Mouse (Mus musculus): ENCODE results near the gene Olfr159. TPM values are rescaled to one million over a fixed set of nuclear protein-coding genes. Genes with fewer than 3 reads are reported as not detected.

The Olfr159 gene
- polyA plus RNA-seq, 1 experiment from 2014 or later, result not detected

- no peaks in the 10 kb centered on the region for H3K4me1 ChIP-seq (replicated peaks)
- no peak for ATAC-seq
- H3K9me3 ChIP-seq, result no peaks in the 10 kb centered on the region; the same call in 1 of the 2 replicates
- no peak overlapping the region for H3K4me3 ChIP-seq (replicated peaks)
- H3K27ac ChIP-seq, result no peak overlapping the region
- no peak overlapping the region for H3K9ac ChIP-seq (replicated peaks)
- no peak overlapping the region for H3K4me2 ChIP-seq (replicated peaks)
- H3K27me3 ChIP-seq, result no peaks in the 10 kb centered on the region
- no peaks in the 10 kb centered on the region for H3K36me3 ChIP-seq
- WGBS, result 20% methylated on average over 6 of the region's 6 CpGs
These were observed 25.6 kb downstream of the Olfr159 start for GRCm38 (mm10) chr4:43745187-43745586.

- Histone ChIP-seq H3K36me3 (no peaks in the 10 kb centered on the region), H3K4me3 (replicated peaks) (no peak overlapping the region), H3K9me3 (no peaks in the 10 kb centered on the region), H3K27ac (no peak overlapping the region), H3K9ac (replicated peaks) (no peak overlapping the region), H3K4me2 (replicated peaks) (no peak overlapping the region), H3K27me3 (no peaks in the 10 kb centered on the region), H3K4me1 (replicated peaks) (no peaks in the 10 kb centered on the region)
- ATAC-seq, result no peak
- WGBS, result 71% methylated on average over 1 of the region's 1 CpGs
These were observed 27.7 kb downstream of the Olfr159 start for GRCm38 (mm10) chr4:43743099-43743498.

- Histone ChIP-seq H3K4me2 (replicated peaks) (no peak overlapping the region), H3K9me3 (no peaks in the 10 kb centered on the region), H3K9ac (replicated peaks) (no peak overlapping the region), H3K27me3 (no peaks in the 10 kb centered on the region), H3K36me3 (no peaks in the 10 kb centered on the region), H3K27ac (no peak overlapping the region), H3K4me3 (replicated peaks) (no peak overlapping the region), H3K4me1 (replicated peaks) (no peaks in the 10 kb centered on the region)
- no peak for ATAC-seq
- 27% methylated on average over 4 of the region's 4 CpGs for WGBS
These were observed 28.2 kb downstream of the Olfr159 start for GRCm38 (mm10) chr4:43742637-43743036.

GRCm38 (mm10) chr4:43741526-43741925 lies 29.3 kb downstream of the Olfr159 start:
- no peak overlapping the region for H3K9ac ChIP-seq (replicated peaks)
- no peak overlapping the region for H3K4me3 ChIP-seq (replicated peaks)
- H3K27ac ChIP-seq, result no peak overlapping the region
- 72% methylated on average over 5 of the region's 5 CpGs for WGBS
- no peaks in the 10 kb centered on the region for H3K27me3 ChIP-seq
- no peaks in the 10 kb centered on the region for H3K9me3 ChIP-seq
- no peaks in the 10 kb centered on the region for H3K4me1 ChIP-seq (replicated peaks)
- no peaks in the 10 kb centered on the region for H3K36me3 ChIP-seq
- no peak for ATAC-seq
- no peak overlapping the region for H3K4me2 ChIP-seq (replicated peaks)

- Histone ChIP-seq H3K27me3 (no peaks in the 10 kb centered on the region), H3K9ac (replicated peaks) (no peak overlapping the region), H3K4me1 (replicated peaks) (no peaks in the 10 kb centered on the region), H3K4me2 (replicated peaks) (no peak overlapping the region), H3K36me3 (no peaks in the 10 kb centered on the region), H3K9me3 (no peaks in the 10 kb centered on the region), H3K4me3 (replicated peaks) (no peak overlapping the region), H3K27ac (no peak overlapping the region)
- ATAC-seq, result no peak
- 77% methylated on average over 8 of the region's 8 CpGs for WGBS
These were observed 31.7 kb downstream of the Olfr159 start for GRCm38 (mm10) chr4:43738989-43739674.

GRCm38 (mm10) chr4:43737144-43737543 lies 33.7 kb downstream of the Olfr159 start:
- no peaks in the 10 kb centered on the region for H3K9me3 ChIP-seq
- WGBS, result 69% methylated on average over 6 of the region's 6 CpGs
- no peak overlapping the region for H3K4me2 ChIP-seq (replicated peaks)
- no peak overlapping the region for H3K27ac ChIP-seq
- no peak overlapping the region for H3K9ac ChIP-seq (replicated peaks)
- ATAC-seq, result no peak
- no peak overlapping the region for H3K4me3 ChIP-seq (replicated peaks)
- no peaks in the 10 kb centered on the region for H3K36me3 ChIP-seq
- H3K4me1 ChIP-seq (replicated peaks), result no peaks in the 10 kb centered on the region
- H3K27me3 ChIP-seq, result no peaks in the 10 kb centered on the region

- no peaks in the 10 kb centered on the region for H3K27me3 ChIP-seq
- H3K27ac ChIP-seq, result no peak overlapping the region
- no peak overlapping the region for H3K9ac ChIP-seq (replicated peaks)
- ATAC-seq, result no peak
- H3K4me2 ChIP-seq (replicated peaks), result no peak overlapping the region
- H3K4me3 ChIP-seq (replicated peaks), result no peak overlapping the region
- WGBS, result 89% methylated on average over 5 of the region's 5 CpGs
- no peaks in the 10 kb centered on the region for H3K9me3 ChIP-seq
- H3K4me1 ChIP-seq (replicated peaks), result no peaks in the 10 kb centered on the region
- H3K36me3 ChIP-seq, result no peaks in the 10 kb centered on the region
These were observed 37.6 kb downstream of the Olfr159 start for GRCm38 (mm10) chr4:43733186-43733585.

- no peaks in the 10 kb centered on the region for H3K4me1 ChIP-seq (replicated peaks)
These were observed 38.6 kb downstream of the Olfr159 start for GRCm38 (mm10) chr4:43732171-43732570.

GRCm38 (mm10) chr4:43730750-43731297 lies 40.0 kb downstream of the Olfr159 start:
- Histone ChIP-seq H3K4me2 (replicated peaks) (no peak overlapping the region), H3K27me3 (no peaks in the 10 kb centered on the region), H3K27ac (no peak overlapping the region), H3K9me3 (no peaks in the 10 kb centered on the region), H3K4me1 (replicated peaks) (no peaks in the 10 kb centered on the region), H3K9ac (replicated peaks) (no peak overlapping the region), H3K4me3 (replicated peaks) (no peak overlapping the region), H3K36me3 (no peaks in the 10 kb centered on the region)
- 78% methylated on average over 21 of the region's 21 CpGs for whole genome bisulfite sequencing
- no peak for ATAC-seq

More at GRCm38 (mm10) chr4:43732171-43732570, 38.6 kb downstream of the Olfr159 start:
- H3K9me3 ChIP-seq, result no peaks in the 10 kb centered on the region
- no peak overlapping the region for H3K4me3 ChIP-seq (replicated peaks)
- ATAC-seq, result no peak
- no peak overlapping the region for H3K27ac ChIP-seq
- no peaks in the 10 kb centered on the region for H3K36me3 ChIP-seq
- 19% methylated on average over 1 of the region's 1 CpGs for WGBS
- no peak overlapping the region for H3K9ac ChIP-seq (replicated peaks)
- H3K4me2 ChIP-seq (replicated peaks), result no peak overlapping the region
- H3K27me3 ChIP-seq, result no peaks in the 10 kb centered on the region

- H3K27ac ChIP-seq, result no peak within 1 kb of the TSS
- H3K27me3 ChIP-seq, result no peaks in the 10 kb centered on the region
- no peak for ATAC-seq
- H3K4me2 ChIP-seq (replicated peaks), result no peak within 1 kb of the TSS
- H3K4me3 ChIP-seq (replicated peaks), result no peak within 1 kb of the TSS
- no peak within 1 kb of the TSS for H3K9ac ChIP-seq (replicated peaks)
- no peaks in the 10 kb centered on the region for H3K4me1 ChIP-seq (replicated peaks)
- no peaks in the 10 kb centered on the region for H3K36me3 ChIP-seq
- WGBS, result 77% methylated on average over 14 of the region's 14 CpGs
- no peaks in the 10 kb centered on the region for H3K9me3 ChIP-seq
These were observed 40.8 kb downstream of the Olfr159 start, which contains the start of gene Spaar for GRCm38 (mm10) chr4:43729794-43730550. TSS of gene Spaar (plus strand) at chr4:43730034.

GRCm38 (mm10) chr4:43729126-43729525 lies 41.7 kb downstream of the Olfr159 start:
- no peaks in the 10 kb centered on the region for H3K4me1 ChIP-seq (replicated peaks)
- no peak for ATAC-seq
- H3K4me2 ChIP-seq (replicated peaks), result no peak overlapping the region
- WGBS, result 77% methylated on average over 3 of the region's 3 CpGs
- no peaks in the 10 kb centered on the region for H3K36me3 ChIP-seq
- H3K27me3 ChIP-seq, result no peaks in the 10 kb centered on the region
- H3K9me3 ChIP-seq, result no peaks in the 10 kb centered on the region
- H3K27ac ChIP-seq, result no peak overlapping the region
- no peak overlapping the region for H3K9ac ChIP-seq (replicated peaks)
- H3K4me3 ChIP-seq (replicated peaks), result no peak overlapping the region

GRCm38 (mm10) chr4:43728576-43728954 lies 42.2 kb downstream of the Olfr159 start:
- Histone ChIP-seq H3K27ac (no peak overlapping the region), H3K9me3 (no peaks in the 10 kb centered on the region), H3K36me3 (no peaks in the 10 kb centered on the region), H3K4me1 (replicated peaks) (no peaks in the 10 kb centered on the region), H3K4me3 (replicated peaks) (no peak overlapping the region), H3K4me2 (replicated peaks) (no peak overlapping the region), H3K9ac (replicated peaks) (no peak overlapping the region), H3K27me3 (no peaks in the 10 kb centered on the region)
- WGBS, result 77% methylated on average over 5 of the region's 5 CpGs
- no peak for ATAC-seq

Data from midbrain, embryonic 13.5 days (tissue).